Mouse (Mus musculus): Measurements from ENCODE around the gene Olfr43.

Gene Olfr43

GRCm38 (mm10) chr11:74211279-74211678 is at the start of gene Olfr43:
Gene Olfr43 (minus strand): TSS chr11:74211379.
- DNase-seq (ENCODE audit: low spot score in 2 of 2): no peak

- DNase-seq (ENCODE audit: low spot score in 2 of 2): no peak
Observed at GRCm38 (mm10) chr11:74259508-74259907, 48.3 kb upstream of the Olfr43 start, which contains the start of gene Olfr406. Gene Olfr406 (plus strand): TSS chr11:74259808.

GRCm38 (mm10) chr11:74241201-74241600 is 30.0 kb upstream of the Olfr43 start:
- no peak for DNase-seq (ENCODE audit: low spot score in 2 of 2)

GRCm38 (mm10) chr11:74185949-74186348 is 25.2 kb downstream of the Olfr43 start, which contains the start of gene Olfr403:
Gene Olfr403 (plus strand): TSS chr11:74186249.
- no peak for DNase-seq (ENCODE audit: low spot score in 2 of 2)

GRCm38 (mm10) chr11:74183745-74184144 is 27.4 kb downstream of the Olfr43 start:
- no peak for DNase-seq (ENCODE audit: low spot score in 2 of 2)

GRCm38 (mm10) chr11:74183168-74183567 is 28.0 kb downstream of the Olfr43 start:
- DNase-seq (ENCODE audit: low spot score in 2 of 2): no peak

GRCm38 (mm10) chr11:74168771-74169170 is 42.4 kb downstream of the Olfr43 start:
- no peak for DNase-seq (ENCODE audit: low spot score in 2 of 2)
